Mouse (Mus musculus): ENCODE data around the gene Lurap1l. TPM values are rescaled to one million over a fixed set of nuclear protein-coding genes. Genes with fewer than 3 reads are reported as not detected.

Gene Lurap1l
- not detected for polyA plus RNA-seq (2017; shearing (Covaris generic))

GRCm38 (mm10) chr4:80910481-80910870 is at the start of gene Lurap1l:
Gene Lurap1l, plus strand, starts transcription at chr4:80910646.

Other genes with a start within 250 kb of the Lurap1l start
- gene Tyrp1, start 76.5 kb upstream of the Lurap1l start, polyA plus RNA-seq (2017; shearing (Covaris generic)): not detected

Data from inflammation-experienced regulatory T-cells, adult 16 weeks (primary cell).